Mouse (Mus musculus): ENCODE measurements around the gene Cept1. TPM values are rescaled to one million over a fixed set of nuclear protein-coding genes. Genes with fewer than 3 reads are reported as not detected.

Cept1 gene
- polyA plus RNA-seq, 1 experiment from 2014 or later: 57.4 TPM

DNA sequence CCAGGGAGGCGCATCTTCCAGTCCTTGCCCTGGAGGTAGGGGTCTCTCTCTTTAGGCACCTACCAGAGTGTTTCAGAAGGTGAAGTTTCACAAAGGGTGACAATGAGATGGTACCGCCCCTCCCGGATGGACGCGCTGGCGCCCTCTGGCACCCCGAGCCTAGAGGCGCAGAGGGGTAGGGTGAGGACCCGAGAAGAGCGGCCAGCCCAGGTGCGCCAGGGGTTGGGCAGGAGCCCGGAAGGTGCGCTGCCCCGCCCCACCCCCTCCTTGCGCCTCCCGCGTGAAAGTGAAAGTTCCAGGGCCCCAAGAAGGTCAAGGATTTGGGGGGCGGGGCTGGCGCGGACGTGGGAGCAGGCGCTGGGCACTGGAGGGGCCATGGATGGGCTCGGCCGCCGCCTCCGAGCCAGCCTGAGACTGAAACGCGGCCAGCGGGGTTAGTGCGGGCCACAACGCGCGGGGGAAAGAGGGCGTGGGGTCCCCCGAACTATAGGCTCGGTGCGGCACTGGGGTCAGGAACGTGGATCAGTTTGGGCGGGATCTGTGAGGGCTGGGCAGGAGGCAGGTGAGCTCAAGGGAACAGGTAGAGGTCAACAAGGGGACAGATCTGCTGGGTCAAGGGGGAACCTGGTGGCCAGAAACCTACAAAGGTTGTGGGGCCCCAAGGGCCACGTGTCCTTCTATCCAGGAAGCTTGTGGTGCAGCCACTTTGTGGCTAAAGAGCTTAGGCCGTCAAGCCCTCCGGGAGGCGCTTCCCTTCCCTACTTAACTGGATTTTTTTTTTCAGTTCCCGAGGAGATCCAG lies 65.1 kb downstream of the Cept1 start, which contains the start of gene Dennd2d:
TSS of gene Dennd2d (plus strand) at position 125 of the 801 bp plus-strand sequence.
- Histone ChIP-seq H3K9me3 (replicated peaks; ENCODE audit: control insufficient read depth, low read length) (no peaks in the 10 kb centered on the region), H3K4me1 (ENCODE audit: control insufficient read depth, insufficient read depth, low read length) (no peaks in the 10 kb centered on the region; the same call in 1 of the 2 replicates), H3K4me2 (ENCODE audit: low read depth, low read length) (peak within 1 kb of the TSS; percentile 96), H3K27me3 (ENCODE audit: control insufficient read depth, insufficient read depth, low read length) (peaks cover 2% of the 10 kb centered on the region; the same call in 1 of the 2 replicates), H3K9ac (replicated peaks; ENCODE audit: low read length) (peak within 1 kb of the TSS; percentile 61), H3K27ac (replicated peaks; ENCODE audit: low read depth, low read length) (no peak within 1 kb of the TSS), H3K36me3 (replicated peaks; ENCODE audit: control insufficient read depth, insufficient read depth, low read depth, low read length) (no peaks in the 10 kb centered on the region), H3K4me3 (ENCODE audit: low read depth, low read length) (peak within 1 kb of the TSS; percentile 48)
- WGBS: 2% methylated on average over 44 of the region's 44 CpGs
- peak; percentile 67; the same call in 1 of the 2 replicates for ATAC-seq (replicated peaks; ENCODE audit: insufficient number of reproducible peaks, low FRiP score, low TSS enrichment, low read depth)
- DNase-seq (ENCODE audit: low spot score): peak; percentile 7

DNA sequence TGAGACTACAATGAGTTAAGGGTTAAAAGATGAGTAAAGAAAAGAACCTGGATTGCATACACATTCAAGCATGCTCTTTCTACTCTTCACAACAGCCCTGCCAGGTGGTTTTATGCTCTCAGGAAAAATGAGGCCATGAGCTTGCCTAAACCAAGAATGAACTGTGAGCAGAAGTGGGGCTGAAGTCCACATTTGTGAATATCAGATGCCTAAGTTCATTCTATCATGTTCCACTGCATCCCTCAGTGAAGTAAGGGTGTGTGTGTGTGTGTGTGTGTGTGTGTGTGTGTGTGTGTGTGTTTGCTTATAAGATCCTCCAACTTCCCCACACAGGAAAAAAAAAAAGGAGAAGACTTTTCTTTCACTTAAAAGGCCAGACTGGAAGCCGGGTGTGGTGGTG lies 70.7 kb downstream of the Cept1 start:
- H3K4me2 ChIP-seq (ENCODE audit: low read depth, low read length): no peak overlapping the region
- H3K4me3 ChIP-seq (ENCODE audit: low read depth, low read length): no peak overlapping the region
- H3K27ac ChIP-seq (replicated peaks; ENCODE audit: low read depth, low read length): no peak overlapping the region
- WGBS: 67% methylated on average over 1 of the region's 1 CpGs
- no peak for DNase-seq (ENCODE audit: low spot score)
- no peaks in the 10 kb centered on the region for H3K9me3 ChIP-seq (replicated peaks; ENCODE audit: control insufficient read depth, low read length)
- no peaks in the 10 kb centered on the region for H3K36me3 ChIP-seq (replicated peaks; ENCODE audit: control insufficient read depth, insufficient read depth, low read depth, low read length)
- no peaks in the 10 kb centered on the region for H3K4me1 ChIP-seq (ENCODE audit: control insufficient read depth, insufficient read depth, low read length)
- no peak overlapping the region for H3K9ac ChIP-seq (replicated peaks; ENCODE audit: low read length)
- no peak for ATAC-seq (replicated peaks; ENCODE audit: insufficient number of reproducible peaks, low FRiP score, low TSS enrichment, low read depth)
- H3K27me3 ChIP-seq (ENCODE audit: control insufficient read depth, insufficient read depth, low read length): no peaks in the 10 kb centered on the region

DNA sequence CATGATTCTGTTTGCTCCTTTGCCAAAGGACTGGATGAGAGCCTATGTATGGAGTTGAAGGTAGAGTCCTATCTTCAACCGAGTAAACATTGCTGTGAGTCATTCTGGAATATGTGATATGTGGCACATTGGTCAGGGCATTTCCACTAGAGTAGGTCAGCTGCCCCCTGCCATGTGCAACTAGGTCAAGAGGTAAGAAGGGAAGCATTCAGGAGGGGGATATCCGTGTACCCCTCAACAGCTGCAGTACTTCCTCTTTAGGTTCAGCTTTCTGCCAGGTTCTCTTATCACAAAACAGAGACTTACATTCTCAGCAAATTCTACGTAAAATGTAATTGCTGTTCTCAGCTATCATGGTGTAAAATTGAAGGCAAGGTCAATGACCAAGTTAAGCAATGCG lies 73.4 kb downstream of the Cept1 start:
- no peak overlapping the region for H3K4me2 ChIP-seq (ENCODE audit: low read depth, low read length)
- H3K36me3 ChIP-seq (replicated peaks; ENCODE audit: control insufficient read depth, insufficient read depth, low read depth, low read length): no peaks in the 10 kb centered on the region
- no peak overlapping the region for H3K4me3 ChIP-seq (ENCODE audit: low read depth, low read length)
- WGBS: 93% methylated on average over 4 of the region's 4 CpGs
- ATAC-seq (replicated peaks; ENCODE audit: insufficient number of reproducible peaks, low FRiP score, low TSS enrichment, low read depth): no peak
- no peak overlapping the region for H3K27ac ChIP-seq (replicated peaks; ENCODE audit: low read depth, low read length)
- no peak overlapping the region for H3K9ac ChIP-seq (replicated peaks; ENCODE audit: low read length)
- no peaks in the 10 kb centered on the region for H3K4me1 ChIP-seq (ENCODE audit: control insufficient read depth, insufficient read depth, low read length)
- DNase-seq (ENCODE audit: low spot score): no peak
- H3K9me3 ChIP-seq (replicated peaks; ENCODE audit: control insufficient read depth, low read length): no peaks in the 10 kb centered on the region
- no peaks in the 10 kb centered on the region for H3K27me3 ChIP-seq (ENCODE audit: control insufficient read depth, insufficient read depth, low read length)

DNA sequence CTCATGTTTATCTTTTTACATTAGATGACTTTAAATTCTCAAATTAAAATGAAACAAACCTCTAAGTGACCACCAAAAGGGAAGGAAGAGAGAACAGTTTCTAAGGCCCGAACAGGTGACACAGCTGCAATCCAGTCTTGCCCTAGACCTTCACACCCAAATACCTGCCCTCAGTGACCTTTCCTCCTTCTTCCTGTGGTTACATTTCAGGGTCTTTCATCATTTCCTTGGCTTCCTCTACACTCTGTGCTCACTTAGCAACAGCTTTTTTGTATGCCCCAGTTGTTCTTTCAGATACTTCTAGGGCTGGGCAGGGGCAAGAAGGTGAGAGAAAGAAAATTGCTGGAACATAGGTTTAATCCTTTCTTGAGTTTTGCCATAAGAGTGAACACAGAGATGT lies 82.9 kb downstream of the Cept1 start:
- no peak overlapping the region for H3K4me2 ChIP-seq (ENCODE audit: low read depth, low read length)
- DNase-seq (ENCODE audit: low spot score) (no peak), ATAC-seq (replicated peaks; ENCODE audit: insufficient number of reproducible peaks, low FRiP score, low TSS enrichment, low read depth) (no peak)
- 76% methylated on average over 1 of the region's 1 CpGs for WGBS
- H3K27ac ChIP-seq (replicated peaks; ENCODE audit: low read depth, low read length): no peak overlapping the region
- H3K9me3 ChIP-seq (replicated peaks; ENCODE audit: control insufficient read depth, low read length): no peaks in the 10 kb centered on the region
- H3K4me1 ChIP-seq (ENCODE audit: control insufficient read depth, insufficient read depth, low read length): no peaks in the 10 kb centered on the region
- H3K9ac ChIP-seq (replicated peaks; ENCODE audit: low read length): no peak overlapping the region
- no peak overlapping the region for H3K4me3 ChIP-seq (ENCODE audit: low read depth, low read length)
- no peaks in the 10 kb centered on the region for H3K27me3 ChIP-seq (ENCODE audit: control insufficient read depth, insufficient read depth, low read length)
- no peaks in the 10 kb centered on the region for H3K36me3 ChIP-seq (replicated peaks; ENCODE audit: control insufficient read depth, insufficient read depth, low read depth, low read length)

DNA sequence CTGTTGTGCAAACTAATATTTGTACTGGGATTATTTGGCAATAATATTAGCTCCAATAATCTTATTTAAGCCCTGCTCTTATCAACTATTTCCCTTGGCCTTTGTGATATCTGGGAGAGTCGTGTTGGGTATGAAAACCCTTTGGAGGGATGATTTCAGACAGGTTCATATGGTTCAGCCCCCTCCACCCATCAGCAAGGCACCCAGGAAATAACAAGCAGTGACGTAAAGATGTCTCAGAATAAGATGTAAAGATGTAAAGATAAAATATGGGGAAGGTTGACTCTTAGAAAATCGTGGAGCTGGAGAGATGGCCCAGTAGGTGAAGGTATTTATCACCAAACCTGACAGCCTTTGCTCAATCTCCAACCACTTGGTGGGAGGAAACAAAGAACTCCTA lies 85.1 kb downstream of the Cept1 start:
- no peak overlapping the region for H3K4me3 ChIP-seq (ENCODE audit: low read depth, low read length)
- no peak overlapping the region for H3K9ac ChIP-seq (replicated peaks; ENCODE audit: low read length)
- no peaks in the 10 kb centered on the region for H3K36me3 ChIP-seq (replicated peaks; ENCODE audit: control insufficient read depth, insufficient read depth, low read depth, low read length)
- H3K9me3 ChIP-seq (replicated peaks; ENCODE audit: control insufficient read depth, low read length): no peaks in the 10 kb centered on the region
- no peaks in the 10 kb centered on the region for H3K27me3 ChIP-seq (ENCODE audit: control insufficient read depth, insufficient read depth, low read length)
- DNase-seq (ENCODE audit: low spot score): no peak
- H3K4me2 ChIP-seq (ENCODE audit: low read depth, low read length): no peak overlapping the region
- no peak overlapping the region for H3K27ac ChIP-seq (replicated peaks; ENCODE audit: low read depth, low read length)
- H3K4me1 ChIP-seq (ENCODE audit: control insufficient read depth, insufficient read depth, low read length): no peaks in the 10 kb centered on the region
- ATAC-seq (replicated peaks; ENCODE audit: insufficient number of reproducible peaks, low FRiP score, low TSS enrichment, low read depth): no peak
- 65% methylated on average over 3 of the region's 3 CpGs for WGBS

DNA sequence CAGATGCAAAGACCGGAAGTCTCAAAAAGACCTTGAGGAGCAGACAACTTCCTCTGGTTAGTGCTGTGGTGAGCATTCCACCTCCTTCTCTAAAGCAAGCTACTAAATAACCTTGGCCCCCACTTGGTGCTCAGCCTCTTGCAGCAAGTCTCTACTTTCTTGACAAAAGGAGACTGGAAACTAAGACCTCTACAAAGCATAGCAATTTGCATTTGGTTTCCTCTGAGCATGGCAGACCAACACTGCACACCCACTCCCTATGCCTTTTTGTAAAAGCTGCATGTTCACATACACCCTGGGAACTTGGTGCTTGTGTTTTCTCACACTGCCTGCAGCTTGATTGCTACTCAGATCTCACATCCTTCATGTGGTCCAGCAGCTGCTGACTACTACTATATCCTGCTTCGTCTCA lies 85.5 kb downstream of the Cept1 start:
- Histone ChIP-seq H3K36me3 (replicated peaks; ENCODE audit: control insufficient read depth, insufficient read depth, low read depth, low read length) (no peaks in the 10 kb centered on the region), H3K4me2 (ENCODE audit: low read depth, low read length) (no peak overlapping the region), H3K4me1 (ENCODE audit: control insufficient read depth, insufficient read depth, low read length) (no peaks in the 10 kb centered on the region), H3K9ac (replicated peaks; ENCODE audit: low read length) (no peak overlapping the region), H3K27me3 (ENCODE audit: control insufficient read depth, insufficient read depth, low read length) (no peaks in the 10 kb centered on the region), H3K9me3 (replicated peaks; ENCODE audit: control insufficient read depth, low read length) (no peaks in the 10 kb centered on the region), H3K27ac (replicated peaks; ENCODE audit: low read depth, low read length) (no peak overlapping the region), H3K4me3 (ENCODE audit: low read depth, low read length) (no peak overlapping the region)
- WGBS: 93% methylated on average over 2 of the region's 2 CpGs
- DNase-seq (ENCODE audit: low spot score): no peak
- ATAC-seq (replicated peaks; ENCODE audit: insufficient number of reproducible peaks, low FRiP score, low TSS enrichment, low read depth): no peak

DNA sequence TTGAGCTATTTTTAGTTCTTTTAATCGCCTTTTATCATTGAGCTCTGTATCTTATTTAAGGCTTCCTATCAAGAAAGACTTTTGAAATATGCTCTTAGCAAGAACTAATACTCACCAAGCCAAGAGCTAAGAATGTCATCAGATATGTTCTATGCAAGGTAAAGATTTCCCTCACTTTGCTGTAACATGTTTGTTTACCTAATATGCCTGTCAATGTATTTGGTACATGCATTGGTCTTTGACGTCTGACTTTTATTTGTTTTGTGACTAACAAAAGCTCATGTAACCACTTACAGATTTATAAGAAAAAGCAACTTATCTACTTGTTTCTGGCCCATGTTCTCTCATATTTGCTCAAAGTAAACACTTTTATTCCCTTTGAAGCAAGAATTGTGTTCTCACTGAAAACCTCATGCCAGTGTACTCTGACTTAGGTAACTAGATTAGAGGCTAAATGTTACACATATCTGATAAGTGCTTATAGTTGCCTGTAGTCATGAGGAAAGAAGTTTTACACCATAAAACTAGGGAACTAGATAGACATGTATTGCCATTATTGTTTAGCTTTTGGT lies 90.2 kb downstream of the Cept1 start:
- Histone ChIP-seq H3K4me3 (ENCODE audit: low read depth, low read length) (no peak overlapping the region), H3K27ac (replicated peaks; ENCODE audit: low read depth, low read length) (no peak overlapping the region), H3K36me3 (replicated peaks; ENCODE audit: control insufficient read depth, insufficient read depth, low read depth, low read length) (no peaks in the 10 kb centered on the region), H3K9ac (replicated peaks; ENCODE audit: low read length) (no peak overlapping the region), H3K4me1 (ENCODE audit: control insufficient read depth, insufficient read depth, low read length) (no peaks in the 10 kb centered on the region), H3K4me2 (ENCODE audit: low read depth, low read length) (no peak overlapping the region), H3K9me3 (replicated peaks; ENCODE audit: control insufficient read depth, low read length) (no peaks in the 10 kb centered on the region), H3K27me3 (ENCODE audit: control insufficient read depth, insufficient read depth, low read length) (no peaks in the 10 kb centered on the region)
- 74% methylated on average over 2 of the region's 2 CpGs for WGBS
- DNase-seq (ENCODE audit: low spot score) (no peak), ATAC-seq (replicated peaks; ENCODE audit: insufficient number of reproducible peaks, low FRiP score, low TSS enrichment, low read depth) (no peak)

DNA sequence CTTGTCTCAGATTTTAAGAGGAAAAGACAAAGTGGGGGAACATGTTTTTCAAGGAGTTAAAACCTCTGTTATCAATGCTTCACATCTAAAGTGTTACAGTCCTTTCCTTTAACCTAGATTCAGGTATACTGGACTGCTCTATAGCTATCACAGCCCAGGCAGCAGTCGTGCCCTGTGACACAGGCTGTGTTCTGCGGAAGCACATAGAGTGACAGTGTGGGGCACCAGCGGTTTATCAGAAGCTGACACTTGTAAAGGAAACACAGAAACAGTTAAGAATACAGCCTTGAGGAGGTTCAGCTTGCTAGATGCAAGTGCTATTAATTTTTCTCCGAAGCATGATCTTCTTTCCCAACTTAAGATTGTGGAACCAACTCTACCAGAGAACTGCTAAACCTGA lies 95.0 kb downstream of the Cept1 start:
- H3K27me3 ChIP-seq (ENCODE audit: control insufficient read depth, insufficient read depth, low read length): no peaks in the 10 kb centered on the region
- ATAC-seq (replicated peaks; ENCODE audit: insufficient number of reproducible peaks, low FRiP score, low TSS enrichment, low read depth) (no peak), DNase-seq (ENCODE audit: low spot score) (no peak)
- no peak overlapping the region for H3K4me3 ChIP-seq (ENCODE audit: low read depth, low read length)
- no peaks in the 10 kb centered on the region for H3K36me3 ChIP-seq (replicated peaks; ENCODE audit: control insufficient read depth, insufficient read depth, low read depth, low read length)
- WGBS: 79% methylated on average over 4 of the region's 4 CpGs
- no peaks in the 10 kb centered on the region for H3K4me1 ChIP-seq (ENCODE audit: control insufficient read depth, insufficient read depth, low read length)
- H3K4me2 ChIP-seq (ENCODE audit: low read depth, low read length): no peak overlapping the region
- H3K9me3 ChIP-seq (replicated peaks; ENCODE audit: control insufficient read depth, low read length): no peaks in the 10 kb centered on the region
- H3K9ac ChIP-seq (replicated peaks; ENCODE audit: low read length): no peak overlapping the region
- H3K27ac ChIP-seq (replicated peaks; ENCODE audit: low read depth, low read length): no peak overlapping the region
